Mouse (Mus musculus): ENCODE measurements around the gene Cdyl.
A peak's percentile ranks its signal among the peaks of the same experiment; 100 is the strongest.
"Not testable (repeated sequence)": the region's sequence is repeated elsewhere in the genome, so short reads cannot be mapped to it uniquely, and the experiment has no call there.

Gene Cdyl

DNA sequence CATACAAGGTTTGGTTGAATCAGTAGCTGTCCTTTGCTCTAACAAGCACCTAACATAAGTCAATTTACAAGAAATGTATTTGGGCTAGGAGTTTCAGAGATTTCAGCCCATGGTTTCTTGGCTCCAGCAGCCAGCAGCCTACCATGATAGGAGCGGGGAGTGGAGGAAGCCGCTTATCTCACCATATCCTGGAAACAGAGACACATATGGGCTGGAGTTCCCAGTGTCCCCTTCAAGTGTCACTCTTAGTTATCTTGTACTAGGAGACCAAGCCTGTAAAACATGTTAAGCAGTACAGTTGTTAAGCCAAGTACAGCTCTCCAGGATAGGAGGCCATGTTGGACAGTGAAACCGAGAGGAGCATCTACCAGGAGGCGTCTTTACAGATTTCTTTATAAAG is 147.9 kb downstream of the Cdyl start:
- DNase-seq, result no peak

DNA sequence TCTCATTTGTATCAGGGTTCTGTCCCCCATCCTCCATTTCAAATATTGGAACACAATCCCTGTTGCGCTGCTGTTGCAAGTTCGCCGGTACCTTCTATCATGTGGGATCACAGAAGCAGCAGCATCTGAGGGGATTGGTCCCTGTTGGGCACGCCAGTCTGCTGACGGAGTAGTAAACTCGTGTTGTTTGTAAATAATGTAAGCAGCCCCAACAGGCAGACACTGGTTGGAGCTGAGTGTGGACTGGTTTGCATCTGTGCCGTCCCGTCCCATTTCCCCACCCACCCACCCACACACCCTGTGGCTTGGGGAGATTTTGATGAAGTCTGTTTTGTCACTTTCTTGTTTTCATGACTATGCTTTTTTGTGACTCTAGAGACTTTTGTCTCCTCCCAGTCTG is 148.3 kb downstream of the Cdyl start:
- DNase-seq, result no peak

DNA sequence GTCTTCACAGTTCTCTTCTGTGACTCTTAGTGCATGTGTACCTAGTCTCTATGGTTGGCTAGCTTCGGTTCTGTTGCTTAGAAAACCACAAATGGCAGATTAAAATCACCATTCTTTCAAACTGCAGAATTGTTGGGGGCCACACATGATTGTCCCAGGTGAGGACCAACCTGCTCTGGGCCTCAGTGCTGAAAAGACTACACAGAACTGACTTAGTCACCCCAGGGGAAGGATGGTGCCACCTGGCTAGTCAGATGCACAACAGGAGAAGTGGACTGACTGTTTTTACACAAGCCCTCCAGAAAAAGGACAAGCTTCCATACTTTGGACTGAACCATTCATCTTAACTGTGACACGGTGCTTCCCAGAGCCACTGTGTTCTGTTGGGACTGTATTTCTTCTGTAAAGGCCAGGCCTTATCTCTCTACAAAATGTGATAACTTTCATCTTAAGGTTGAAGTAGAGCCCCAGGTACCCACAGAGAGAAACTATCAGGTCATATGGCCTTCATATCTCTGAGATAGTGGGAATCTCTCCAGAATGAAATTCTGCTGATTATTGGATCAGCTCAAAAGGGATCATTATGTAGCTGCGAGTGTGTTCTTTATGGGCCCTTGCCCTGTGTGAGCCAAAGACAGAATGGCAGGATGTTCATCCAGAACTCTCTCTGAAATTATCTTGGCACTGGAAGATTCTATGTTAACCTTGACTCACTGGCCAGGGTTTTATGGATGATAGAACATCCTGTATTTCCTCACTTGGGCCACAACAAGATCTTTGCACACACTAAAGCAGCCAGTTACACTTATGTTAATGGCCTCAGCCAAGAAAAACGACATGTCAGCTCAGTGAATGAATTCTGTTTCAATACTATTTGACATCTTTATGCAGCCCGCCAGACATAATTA is 149.9 kb downstream of the Cdyl start:
- peak; percentile 42 for DNase-seq

DNA sequence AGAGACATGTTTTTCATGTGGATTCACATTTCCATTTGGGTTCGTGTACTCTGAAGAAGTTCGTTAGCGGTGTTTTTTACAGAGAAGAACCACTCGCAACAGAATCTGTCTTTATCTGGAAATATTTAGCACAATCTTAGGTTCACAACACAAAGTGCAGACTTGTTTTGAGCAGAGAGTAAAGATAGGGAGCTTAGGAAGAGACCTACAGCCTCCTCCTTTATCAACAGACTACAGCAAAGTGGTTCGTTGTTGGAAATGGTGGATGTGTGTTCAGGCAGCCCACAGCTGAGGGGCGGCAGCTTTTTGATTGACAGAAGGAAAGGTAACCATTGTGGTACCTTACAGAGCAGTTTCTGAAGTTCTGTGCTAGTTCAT is 150.5 kb downstream of the Cdyl start:
- DNase-seq, result no peak

DNA sequence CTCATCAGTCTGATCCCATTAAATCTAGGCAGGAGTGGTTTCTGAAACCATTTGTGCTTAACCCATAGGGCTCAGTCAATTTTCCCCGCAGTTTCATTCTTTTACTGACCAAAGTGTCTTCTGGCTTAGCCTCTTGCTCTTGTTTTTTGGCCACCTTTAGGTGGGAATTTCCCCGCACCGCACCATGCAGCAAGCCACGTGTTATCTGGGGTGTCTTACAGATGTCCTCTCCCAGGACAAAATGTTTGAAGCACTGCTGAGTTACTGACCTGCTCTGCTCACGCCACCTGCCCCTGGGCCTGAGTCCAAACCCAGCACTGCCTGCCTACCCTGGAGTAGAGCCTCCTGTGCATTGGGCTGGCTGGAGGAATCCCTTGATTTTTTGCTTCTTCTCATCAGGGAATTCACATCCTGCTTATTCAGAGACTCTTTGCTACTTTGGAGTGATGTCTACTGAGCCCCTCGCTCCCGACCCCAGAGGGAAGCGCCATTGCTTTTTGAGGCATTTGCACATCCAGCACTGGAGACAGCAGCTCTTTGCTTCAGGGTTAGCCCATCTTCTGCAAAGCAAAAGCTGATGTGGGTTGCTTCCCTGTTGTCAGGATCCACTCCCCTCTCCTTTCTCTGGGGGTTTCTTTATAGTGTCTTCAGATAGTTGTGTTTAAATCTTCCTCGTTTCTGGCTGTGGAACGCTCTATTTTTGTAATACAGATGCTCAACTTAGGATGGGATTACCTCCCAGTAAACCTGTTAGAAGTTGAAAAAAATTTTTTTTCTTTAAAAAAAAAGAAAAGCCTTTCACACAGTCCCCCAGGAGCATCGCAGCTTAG is 151.9 kb downstream of the Cdyl start:
- DNase-seq, result peak; percentile 90

DNA sequence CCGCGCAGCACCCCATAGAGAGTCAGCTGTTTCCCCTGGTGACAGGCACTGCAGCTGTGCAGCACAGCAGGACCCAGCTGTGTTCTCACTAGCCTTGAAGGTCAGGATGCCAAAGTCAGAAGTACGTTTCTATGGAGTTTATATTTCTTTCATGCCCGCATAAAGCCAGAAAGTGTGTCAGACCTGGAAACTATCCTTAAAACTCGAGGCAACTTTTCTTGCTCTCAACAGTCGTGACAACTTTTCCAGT is 152.5 kb downstream of the Cdyl start:
- DNase-seq, result peak; percentile 94

DNA sequence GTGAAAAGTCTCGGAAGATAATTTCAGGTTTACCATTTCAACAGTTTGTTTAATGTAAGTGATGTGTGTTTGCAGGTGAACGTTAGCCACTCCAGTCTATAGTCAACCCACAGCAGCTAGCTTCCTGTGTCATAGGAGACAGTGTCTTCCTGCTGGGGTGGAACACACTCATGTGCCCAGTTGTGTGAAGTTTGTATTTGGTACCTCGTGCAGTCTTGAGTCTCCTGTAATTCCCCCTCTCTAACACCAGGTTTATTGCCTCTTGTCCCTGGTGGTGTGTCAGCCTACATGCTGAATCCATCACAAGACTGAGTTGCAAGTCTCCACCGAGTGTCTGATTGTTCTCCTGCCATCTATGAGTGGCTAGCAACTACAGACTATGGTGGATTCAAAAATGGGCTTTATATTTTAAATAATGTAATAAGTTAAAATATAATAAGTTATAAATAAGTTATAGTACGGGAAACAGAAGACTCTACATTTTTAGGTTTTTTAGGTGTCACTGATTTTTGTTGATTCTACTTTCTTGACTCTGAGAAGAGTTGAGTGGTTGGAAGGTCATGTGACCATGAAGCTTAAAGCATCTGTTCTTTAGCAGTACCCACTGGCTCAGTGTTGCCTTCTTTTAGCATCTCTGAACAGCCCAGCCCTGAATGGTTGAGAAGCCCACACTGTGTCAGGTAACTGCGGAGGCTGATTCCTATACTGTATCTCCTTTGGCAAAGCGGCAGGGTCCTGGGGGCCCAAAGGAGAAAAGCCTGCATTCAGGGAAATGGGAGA is 153.9 kb downstream of the Cdyl start:
- DNase-seq, result no peak

DNA sequence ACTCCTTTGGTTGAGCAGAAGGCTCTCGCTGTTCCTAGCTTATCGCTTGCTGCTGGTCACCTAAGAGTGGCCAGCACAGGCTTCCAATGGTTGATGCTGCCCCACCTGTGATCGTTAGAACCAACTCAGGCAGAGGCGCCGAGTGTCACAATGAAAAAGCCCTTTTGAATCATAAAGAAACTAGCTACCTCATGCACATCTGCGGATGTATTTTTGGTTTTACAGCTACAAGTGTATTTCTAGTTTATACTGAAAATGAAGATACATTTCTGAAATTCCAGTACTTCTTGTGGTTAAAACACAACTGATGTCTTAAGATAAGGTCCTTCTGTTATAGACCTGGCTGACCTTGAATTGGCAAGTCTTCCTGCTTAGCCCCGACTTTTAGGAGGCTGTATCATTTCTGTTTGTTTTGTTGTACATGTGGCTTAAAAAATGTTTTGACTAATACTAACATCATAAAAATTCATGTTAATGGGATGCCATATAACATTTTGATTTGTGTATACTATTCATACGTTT is 155.6 kb downstream of the Cdyl start:
- no peak for DNase-seq

DNA sequence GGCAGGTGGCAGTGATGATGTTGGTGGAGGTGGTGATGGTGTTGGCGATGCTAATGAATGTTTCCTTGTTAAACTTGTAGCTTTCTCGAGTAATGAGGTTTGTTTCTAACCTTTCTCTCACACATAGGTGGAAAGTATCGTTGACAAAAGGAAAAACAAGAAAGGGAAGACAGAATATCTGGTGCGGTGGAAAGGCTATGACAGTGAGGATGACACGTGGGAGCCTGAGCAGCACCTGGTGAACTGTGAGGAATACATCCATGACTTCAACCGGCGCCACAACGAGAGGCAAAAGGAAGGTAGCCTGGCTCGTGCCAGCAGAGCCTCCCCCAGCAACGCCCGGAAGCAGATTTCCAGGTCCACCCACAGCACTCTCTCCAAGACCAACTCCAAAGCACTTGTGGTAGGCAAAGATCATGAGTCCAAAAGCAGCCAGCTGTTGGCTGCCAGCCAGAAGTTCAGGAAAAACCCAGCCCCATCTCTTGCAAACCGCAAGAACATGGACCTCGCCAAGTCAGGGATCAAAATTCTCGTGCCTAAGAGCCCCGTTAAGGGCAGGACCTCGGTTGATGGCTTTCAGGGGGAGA is 156.2 kb downstream of the Cdyl start:
- DNase-seq, result peak; percentile 94

DNA sequence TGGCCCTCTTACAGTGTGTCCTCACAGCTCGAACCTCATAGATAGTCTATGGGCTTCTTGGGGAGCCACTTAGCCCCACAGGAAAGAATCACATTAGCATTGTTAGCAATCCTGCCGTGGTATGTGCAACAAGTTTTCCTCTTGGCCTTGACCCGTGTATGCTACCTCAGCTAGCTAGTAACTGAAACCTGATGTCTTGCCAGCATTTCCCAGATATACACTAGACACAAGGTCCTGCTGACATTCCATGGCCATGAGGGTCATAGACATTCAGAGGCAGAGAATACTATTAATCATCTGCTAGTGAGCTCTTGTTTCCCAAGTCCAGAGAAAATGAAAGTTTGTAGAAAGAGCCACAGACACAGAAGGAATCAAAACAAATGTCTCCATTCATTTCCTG is 158.0 kb downstream of the Cdyl start:
- no peak for DNase-seq

DNA sequence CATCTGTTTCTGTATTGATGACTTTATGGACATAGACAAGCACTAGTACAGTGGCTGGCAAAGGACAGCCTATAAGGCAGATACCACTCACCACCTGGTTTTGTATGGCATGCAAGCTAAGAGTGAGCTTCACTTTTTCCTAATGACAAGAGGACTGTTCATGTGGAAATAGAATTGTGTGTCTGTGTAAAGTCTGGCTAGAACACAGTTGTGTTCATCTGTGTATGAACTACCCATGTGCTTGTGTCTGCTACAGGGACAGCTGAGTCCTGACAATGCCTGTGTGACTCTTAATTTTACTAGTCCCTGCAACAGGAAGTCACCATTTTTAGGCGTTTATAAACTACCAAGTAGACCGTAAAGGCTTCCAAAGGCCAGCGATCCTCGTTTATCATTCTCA is 158.4 kb downstream of the Cdyl start:
- no peak for DNase-seq

DNA sequence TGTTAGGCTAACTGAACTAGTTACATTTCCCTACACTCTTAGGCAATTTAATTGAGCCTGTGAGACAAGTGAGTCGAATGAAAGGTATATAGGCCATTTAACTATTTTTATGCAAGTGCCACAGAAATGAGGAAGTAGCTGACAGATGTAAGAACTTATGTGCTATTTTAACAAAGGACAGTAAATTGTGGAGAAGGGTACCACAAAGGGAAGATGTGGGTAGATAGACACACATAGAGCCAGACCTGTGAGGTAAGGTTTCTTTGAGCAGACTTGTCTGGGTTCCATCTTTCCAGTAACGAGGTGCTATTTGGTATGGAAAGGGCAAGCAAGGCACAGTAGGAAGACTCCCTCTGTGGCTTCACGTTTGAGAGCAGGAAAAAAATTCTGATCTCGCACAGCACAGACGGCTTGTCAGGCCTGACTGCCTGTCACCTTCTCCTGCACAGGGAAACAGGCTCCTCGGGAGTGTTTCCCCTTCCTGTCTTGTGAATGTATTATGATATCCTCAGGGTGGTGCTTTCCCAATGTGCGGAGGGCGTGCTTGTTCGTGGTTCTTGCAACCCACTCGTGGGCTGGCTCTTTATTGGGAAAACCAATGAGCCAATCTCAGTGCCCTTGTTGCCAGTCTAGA is 162.3 kb downstream of the Cdyl start:
- DNase-seq, result no peak

DNA sequence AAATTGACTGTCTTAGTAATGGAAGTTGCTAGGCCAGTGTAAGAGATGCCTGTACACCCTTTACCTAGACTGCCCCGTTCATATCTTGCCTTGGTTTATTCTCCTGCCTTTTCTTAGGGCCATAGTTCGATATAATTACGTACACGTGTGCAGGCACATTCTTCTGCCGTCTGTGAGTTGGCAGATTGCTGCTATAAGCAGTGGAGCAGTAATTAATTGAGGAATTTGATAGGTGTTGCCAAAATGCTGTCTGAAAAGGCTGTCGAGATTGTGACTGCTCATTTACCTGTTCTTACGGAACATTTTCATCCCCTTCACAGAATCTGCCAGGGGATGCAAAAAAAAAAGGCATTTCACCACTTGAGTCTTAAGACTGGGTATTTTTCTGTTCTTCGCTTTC is 163.2 kb downstream of the Cdyl start:
- DNase-seq, result no peak

DNA sequence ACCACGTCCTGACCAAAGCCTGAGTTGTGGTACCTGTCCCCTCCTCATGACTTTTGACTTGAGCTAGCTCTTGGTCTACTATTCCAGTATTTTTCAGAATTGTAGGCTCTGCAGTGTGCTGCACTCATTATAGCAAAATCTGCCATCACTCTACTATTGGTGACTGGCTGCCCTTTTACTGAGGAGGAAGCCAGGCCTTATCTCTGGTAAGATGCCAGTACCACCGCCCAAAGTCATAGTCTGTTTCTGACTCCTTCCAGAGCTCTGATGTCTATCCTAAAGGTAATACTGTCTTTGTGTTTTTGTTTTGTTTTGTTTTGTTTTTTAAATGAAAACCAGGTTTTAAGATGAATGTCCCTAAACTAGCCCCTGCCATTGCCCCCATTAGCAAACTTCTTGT is 166.0 kb downstream of the Cdyl start:
- DNase-seq, result peak; percentile 55

DNA sequence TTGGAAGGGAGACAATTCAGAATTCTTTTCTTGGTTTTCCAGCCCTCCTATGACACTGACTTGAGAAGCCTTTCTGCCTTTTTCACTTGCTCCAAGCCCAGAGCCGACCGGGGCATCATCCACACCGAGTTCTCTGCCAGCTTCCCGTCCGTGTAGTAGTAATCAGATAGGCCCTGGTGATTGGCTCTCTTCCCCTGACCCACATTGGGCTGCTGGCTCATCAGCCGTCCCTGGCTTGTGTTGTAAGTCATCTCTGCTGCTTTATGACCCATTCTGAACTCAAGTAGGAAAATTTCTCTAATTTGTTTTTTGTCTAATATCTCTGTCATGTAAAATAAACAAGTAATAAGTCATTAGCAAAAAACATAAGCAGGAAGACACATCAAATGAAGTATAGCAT is 173.0 kb downstream of the Cdyl start:
- DNase-seq, result no peak

DNA sequence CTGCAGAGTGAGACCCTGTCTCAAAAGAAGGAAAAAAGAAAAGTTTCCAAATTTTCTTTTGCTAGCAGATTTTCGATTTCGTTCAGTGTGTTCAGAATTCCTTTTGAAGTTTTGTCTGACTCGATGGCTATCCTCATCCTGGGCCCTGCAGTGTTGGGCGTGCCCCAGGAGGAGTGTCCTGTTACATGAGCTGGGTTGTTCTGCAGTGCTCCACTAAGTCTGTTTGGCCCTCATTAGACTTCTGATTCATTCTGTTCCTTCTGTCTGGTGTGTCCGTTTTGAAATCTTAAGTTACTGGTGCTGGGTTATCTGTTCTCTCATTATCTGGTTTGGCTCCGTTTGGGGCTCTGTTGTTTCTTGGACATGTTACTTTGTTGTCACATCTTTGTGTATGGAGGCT is 174.3 kb downstream of the Cdyl start:
- DNase-seq, result no peak

DNA sequence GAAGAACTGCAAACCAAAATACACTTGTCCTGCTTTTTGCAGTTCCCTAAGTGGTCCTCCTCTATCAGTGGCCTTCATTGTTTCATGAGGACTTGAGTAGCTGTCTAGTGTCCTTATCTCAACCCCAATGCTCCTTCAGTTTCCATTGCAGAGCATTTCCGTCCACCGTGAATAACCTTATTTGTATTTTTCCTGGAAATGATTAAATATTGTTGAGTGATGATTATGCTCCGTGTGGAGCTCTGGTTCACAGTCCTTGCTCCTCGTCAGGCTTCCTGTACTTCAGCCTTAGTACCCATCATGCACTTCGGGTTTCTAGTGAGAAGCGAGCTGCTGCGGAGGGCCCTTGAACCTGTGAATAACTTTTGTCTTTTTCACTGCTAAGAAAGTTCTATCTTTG is 176.0 kb downstream of the Cdyl start:
- no peak for DNase-seq

DNA sequence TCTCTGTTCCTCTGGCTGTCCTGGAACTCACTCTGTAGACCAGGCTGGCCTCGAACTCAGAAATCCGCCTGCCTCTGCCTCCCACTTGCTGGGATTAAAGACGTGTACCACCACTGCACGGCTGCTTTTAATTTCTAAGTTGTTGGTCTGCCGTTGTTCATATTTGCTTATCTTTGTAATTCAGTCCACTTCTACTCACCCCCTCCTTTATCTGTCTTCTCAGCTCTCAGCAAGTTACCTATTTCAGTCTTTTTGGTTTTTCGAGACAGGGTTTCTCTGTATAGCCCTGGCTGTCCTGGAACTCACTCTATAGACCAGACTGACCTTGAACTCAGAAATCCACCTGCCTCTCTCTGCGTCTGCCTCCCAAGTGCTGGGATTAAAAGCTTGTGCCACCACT is 176.9 kb downstream of the Cdyl start:
- not testable (repeated sequence) for DNase-seq

DNA sequence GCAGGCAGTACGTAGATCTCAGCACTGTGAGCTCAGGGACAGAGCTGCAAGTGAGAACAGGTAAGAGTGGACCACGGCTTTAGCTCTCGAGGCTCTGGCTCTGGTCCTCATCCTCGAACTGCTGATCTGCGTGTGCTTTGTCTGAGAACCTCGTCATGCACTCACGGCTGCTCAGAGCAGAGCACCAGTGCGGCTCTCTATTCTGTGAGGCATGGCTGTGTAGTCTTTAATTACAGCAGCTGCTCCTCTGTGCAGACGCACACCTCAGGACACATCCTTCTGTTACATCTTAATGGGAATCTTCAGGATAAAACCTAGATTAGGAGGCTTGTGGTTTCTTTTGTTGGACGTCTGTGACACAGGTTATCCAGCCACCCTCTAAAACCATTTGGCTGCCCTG is 180.5 kb downstream of the Cdyl start:
- no peak for DNase-seq

DNA sequence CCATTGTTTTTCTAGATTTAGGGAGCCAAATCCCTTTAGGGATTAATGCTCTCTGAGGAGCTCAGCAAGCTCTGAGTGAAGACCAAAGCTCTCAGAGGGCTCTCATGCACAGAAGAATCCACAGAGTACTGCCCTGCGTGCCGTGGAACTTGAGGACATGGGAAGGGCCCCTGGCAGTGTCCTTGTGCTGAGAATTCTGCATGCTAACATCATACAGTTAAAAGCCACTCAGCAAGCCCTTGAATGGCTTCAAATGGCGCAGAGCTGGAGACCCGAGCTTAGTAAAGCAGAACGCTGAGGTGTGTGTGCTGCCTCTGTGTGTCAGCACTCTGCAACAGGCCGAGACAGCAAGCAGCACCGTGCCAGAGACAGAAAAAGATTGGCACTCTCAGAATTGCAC is 183.8 kb downstream of the Cdyl start:
- DNase-seq, result no peak

DNA sequence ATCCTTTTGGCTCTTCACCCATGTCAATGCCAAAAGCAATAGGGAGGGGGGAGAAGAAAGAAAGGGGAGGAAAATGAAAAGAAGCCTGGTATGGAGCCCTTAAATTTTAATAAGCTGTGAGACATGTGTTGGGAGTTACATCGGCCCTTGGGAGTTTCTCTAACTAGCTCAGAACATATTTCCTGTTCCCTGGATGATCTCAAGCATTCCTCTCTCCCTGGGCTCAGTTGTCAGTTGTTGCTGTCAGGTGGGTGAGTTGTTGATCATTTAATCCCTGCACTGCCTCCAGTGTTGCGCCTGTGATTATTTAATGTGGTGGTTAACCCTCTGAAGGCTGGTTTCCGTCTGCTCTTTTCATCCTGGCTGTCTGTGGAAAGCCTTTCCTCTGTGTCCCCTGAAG is 185.7 kb downstream of the Cdyl start:
- DNase-seq, result no peak

DNA sequence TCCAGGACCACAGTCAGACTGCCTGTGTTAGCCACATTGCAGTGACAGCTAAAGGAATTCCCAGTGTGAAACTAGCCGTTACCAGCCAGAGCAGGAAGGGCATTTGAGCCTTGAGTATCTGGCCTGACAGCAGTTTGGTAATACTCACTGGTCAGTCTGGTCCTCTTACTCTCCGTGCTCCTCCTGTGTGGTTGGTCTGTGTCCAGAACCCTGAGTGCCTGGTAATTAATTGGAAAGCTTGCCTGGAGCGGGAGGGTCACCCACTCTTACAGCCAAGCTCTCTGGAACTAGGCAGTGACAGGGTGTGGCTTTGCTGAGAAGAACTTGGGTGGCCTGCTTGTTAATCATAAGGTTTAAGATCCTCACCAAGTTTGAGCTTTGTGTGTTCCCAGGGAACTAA is 189.1 kb downstream of the Cdyl start:
- DNase-seq, result peak; percentile 93

DNA sequence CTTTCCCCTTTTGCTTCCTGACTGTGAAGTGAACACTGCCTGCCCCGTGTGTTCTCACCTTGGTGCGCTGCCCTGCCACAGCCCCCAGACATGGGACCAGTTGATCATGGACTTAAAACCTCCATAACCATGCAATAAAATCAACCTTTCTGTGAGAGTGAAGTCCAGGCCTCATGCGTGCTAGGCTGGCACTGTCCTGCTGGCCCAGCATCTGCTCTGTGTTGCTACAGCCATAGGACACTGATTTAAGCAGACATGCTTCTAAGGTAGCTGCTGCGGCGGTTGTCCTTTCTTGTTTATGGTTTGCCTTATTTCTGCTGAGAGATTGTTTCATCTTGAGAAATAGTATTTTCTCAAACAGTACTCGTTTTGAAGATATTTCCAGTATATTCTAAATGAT is 191.9 kb downstream of the Cdyl start:
- DNase-seq, result no peak

All from heart, adult 11 months (tissue).